Mouse (Mus musculus): ENCODE measurements around the gene Fbxo41.

GRCm38 (mm10) chr6:85447351-85447750 lies 55.4 kb downstream of the Fbxo41 start:
- TF ChIP-seq CTCF (IDR thresholded peaks at IDR 0.05; ENCODE audit: borderline replicate concordance, control insufficient read depth, extremely low read depth, insufficient read depth, low read length, poor library complexity), result no peak
- TF ChIP-seq POLR2A (IDR thresholded peaks at IDR 0.05; ENCODE audit: control insufficient read depth, extremely low read depth, insufficient read depth, low read length, poor library complexity), result no peak

Data from thymus, adult 2 months (tissue).